Mouse (Mus musculus) liver, embryonic 12.5 days (tissue): ENCODE measurements at regions not wholly inside any gene's neighbourhood (a gene's known extent, or its start where the extent isn't known, plus 50 kb on each side); places are given as distances from the start of the nearest gene placed in this dataset.

Experiments used
- ATAC-seq: fragments of 200-750 bp; cut with Nextera tagmentation; 2 replicates; pipeline ENCODE4 v1.8.0; 2017; ENCODE audit warnings: moderate number of reproducible peaks, mild to moderate bottlenecking, moderate library complexity
- H3K27ac ChIP-seq: fragments of 300-500 bp; sonication (generic); 2 replicates; pipeline ENCODE4 v1.5.1; 2016; ENCODE audit warnings: mild to moderate bottlenecking
- H3K27me3 ChIP-seq: fragments of 300-500 bp; sonication (generic); replicated peaks from 2 replicates; pipeline ENCODE4 v1.6.1; 2016; ENCODE audit warnings: mild to moderate bottlenecking, moderate library complexity
- H3K36me3 ChIP-seq: fragments of 300-500 bp; sonication (generic); 2 replicates; pipeline ENCODE4 v1.6.1; 2016; ENCODE audit warnings: mild to moderate bottlenecking, moderate library complexity
- H3K4me1 ChIP-seq: fragments of 300-500 bp; sonication (generic); 2 replicates; pipeline ENCODE4 v1.6.1; 2016
- H3K4me2 ChIP-seq: fragments of 300-500 bp; sonication (generic); 2 replicates; pipeline ENCODE4 v1.6.1; 2016; ENCODE audit warnings: mild to moderate bottlenecking, moderate library complexity
- H3K4me3 ChIP-seq: fragments of 300-500 bp; sonication (generic); 2 replicates; pipeline ENCODE4 v1.5.1; 2016; ENCODE audit warnings: mild to moderate bottlenecking, moderate library complexity
- H3K9ac ChIP-seq: fragments of 300-500 bp; sonication (generic); 2 replicates; pipeline ENCODE4 v1.6.1; 2016; ENCODE audit warnings: mild to moderate bottlenecking, moderate library complexity
- H3K9me3 ChIP-seq: fragments of 300-500 bp; sonication (generic); replicated peaks from 2 replicates; pipeline ENCODE4 v1.6.1; 2016; ENCODE audit warnings: mild to moderate bottlenecking, moderate library complexity
- WGBS: fragments of 180-500 bp; shearing (Covaris S2); methylation state at CpG from one replicate; pipeline ENCODE4 v1.1.7; 2016; ENCODE audit not compliant: insufficient replicate concordance; 5-methylcytosine and 5-hydroxymethylcytosine counted together

DNA sequence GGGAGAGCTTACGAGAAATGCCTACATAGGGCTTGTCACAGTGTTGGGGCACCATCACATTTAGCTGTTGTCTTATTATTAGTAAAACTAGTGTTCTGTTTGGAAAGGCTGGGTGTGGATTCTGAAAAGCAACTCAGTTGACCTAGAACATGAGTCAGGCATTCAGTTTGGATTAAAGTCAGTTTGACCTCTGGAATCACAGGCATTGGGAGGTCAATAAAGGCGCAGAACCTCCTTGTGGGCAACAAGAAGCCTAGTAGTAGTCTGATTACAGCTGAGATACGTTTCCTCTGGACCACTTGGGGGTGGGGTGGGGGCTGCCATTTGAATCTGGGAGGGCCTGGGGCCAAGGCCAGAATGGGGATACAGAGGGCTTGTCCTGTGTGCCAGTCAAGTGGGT, 52.1 kb upstream of the Map3k1 start:
- no peak overlapping the region for H3K9ac ChIP-seq
- ATAC-seq, result no peak
- H3K27ac ChIP-seq, result no peak overlapping the region
- H3K4me2 ChIP-seq, result no peak overlapping the region
- no peak overlapping the region for H3K4me3 ChIP-seq
- H3K4me1 ChIP-seq, result no peaks in the 10 kb centered on the region
- H3K36me3 ChIP-seq, result no peaks in the 10 kb centered on the region
- no peaks in the 10 kb centered on the region for H3K27me3 ChIP-seq
- 67% methylated on average over 3 of the region's 3 CpGs for WGBS
- H3K9me3 ChIP-seq, result 0 out of 2 replicates have a peak, but pooled peaks cover 3% of the 10 kb centered on the region

DNA sequence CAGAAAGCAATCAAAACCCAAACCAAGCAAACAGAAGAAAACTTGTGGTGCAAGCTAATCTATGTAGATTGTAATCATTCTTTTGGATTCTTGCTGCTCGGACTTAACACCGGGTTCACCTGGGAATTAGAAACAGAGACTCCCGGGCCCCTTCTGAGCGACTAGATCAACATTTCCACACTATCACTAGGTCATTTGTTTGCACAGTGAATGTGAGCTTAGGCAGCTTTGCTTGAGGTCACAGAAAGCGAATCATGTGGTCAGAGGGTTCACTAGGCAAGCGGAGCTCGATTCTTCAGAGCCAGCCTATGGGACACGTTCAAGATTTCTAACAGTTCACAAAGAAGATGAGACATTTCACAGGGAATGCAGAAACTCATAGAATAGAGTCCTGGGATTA, 53.5 kb upstream of the Map3k1 start:
- Histone ChIP-seq H3K4me2 (no peak overlapping the region), H3K9me3 (peaks cover 3% of the 10 kb centered on the region; the same call in 1 of the 2 replicates), H3K27me3 (no peaks in the 10 kb centered on the region), H3K4me3 (no peak overlapping the region), H3K4me1 (peaks cover 4% of the 10 kb centered on the region), H3K36me3 (no peaks in the 10 kb centered on the region), H3K27ac (no peak overlapping the region), H3K9ac (no peak overlapping the region)
- ATAC-seq, result peak; percentile 47; the same call in 1 of the 2 replicates
- 68% methylated on average over 8 of the region's 8 CpGs for WGBS

DNA sequence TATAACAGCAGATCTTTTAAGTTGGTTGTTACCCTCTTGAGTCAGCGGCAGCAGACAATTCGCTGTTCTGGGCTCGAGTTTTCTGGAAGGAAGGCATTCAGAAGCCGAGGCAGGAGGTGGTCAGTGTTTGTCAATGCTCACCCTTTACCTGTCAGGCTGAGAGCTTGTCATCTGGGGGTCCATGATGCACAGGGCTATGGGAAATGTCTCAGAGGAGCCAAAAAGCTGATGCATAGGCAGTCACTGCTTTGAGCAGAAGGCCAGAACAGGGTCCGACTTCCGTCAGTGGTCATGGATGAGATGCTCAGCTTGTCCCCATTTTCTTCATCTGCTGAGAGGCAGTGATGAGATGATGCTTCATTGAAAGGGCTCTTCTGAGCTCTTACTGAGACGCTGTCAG, 57.2 kb upstream of the Map3k1 start:
- Histone ChIP-seq H3K9me3 (no peaks in the 10 kb centered on the region; the same call in 1 of the 2 replicates), H3K9ac (no peak overlapping the region), H3K4me1 (peaks cover 41% of the 10 kb centered on the region), H3K4me2 (no peak overlapping the region), H3K27me3 (peaks cover 16% of the 10 kb centered on the region), H3K27ac (no peak overlapping the region), H3K36me3 (no peaks in the 10 kb centered on the region), H3K4me3 (no peak overlapping the region)
- 89% methylated on average over 7 of the region's 7 CpGs for WGBS
- ATAC-seq, result no peak

DNA sequence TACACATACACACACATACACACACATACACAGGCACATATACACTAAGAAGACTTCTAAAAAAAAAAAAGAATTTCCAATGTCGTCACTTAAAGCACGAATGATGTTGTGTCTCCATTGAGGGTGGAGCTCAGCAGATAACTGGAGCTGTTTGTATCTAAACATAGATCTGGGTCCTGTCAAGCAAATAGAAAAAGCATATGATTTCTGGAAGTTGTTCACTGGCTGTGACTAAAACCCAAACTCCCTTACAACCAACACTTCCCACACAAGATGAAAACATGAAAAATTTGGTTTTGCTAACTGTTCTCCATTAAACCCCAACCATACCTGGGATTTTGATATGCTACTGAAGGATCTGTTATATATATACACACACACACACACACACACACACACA, 58.5 kb upstream of the Map3k1 start:
- H3K27ac ChIP-seq, result no peak overlapping the region
- H3K36me3 ChIP-seq, result no peaks in the 10 kb centered on the region
- H3K9me3 ChIP-seq, result no peaks in the 10 kb centered on the region; the same call in 1 of the 2 replicates
- 84% methylated on average over 2 of the region's 2 CpGs for WGBS
- no peak overlapping the region for H3K9ac ChIP-seq
- H3K27me3 ChIP-seq, result peaks cover 22% of the 10 kb centered on the region
- peaks cover 46% of the 10 kb centered on the region for H3K4me1 ChIP-seq
- 0 out of 2 replicates have a peak overlapping the region, but pooled peaks have one; percentile 40 for H3K4me3 ChIP-seq
- H3K4me2 ChIP-seq, result peak overlapping the region; percentile 65
- no peak for ATAC-seq

DNA sequence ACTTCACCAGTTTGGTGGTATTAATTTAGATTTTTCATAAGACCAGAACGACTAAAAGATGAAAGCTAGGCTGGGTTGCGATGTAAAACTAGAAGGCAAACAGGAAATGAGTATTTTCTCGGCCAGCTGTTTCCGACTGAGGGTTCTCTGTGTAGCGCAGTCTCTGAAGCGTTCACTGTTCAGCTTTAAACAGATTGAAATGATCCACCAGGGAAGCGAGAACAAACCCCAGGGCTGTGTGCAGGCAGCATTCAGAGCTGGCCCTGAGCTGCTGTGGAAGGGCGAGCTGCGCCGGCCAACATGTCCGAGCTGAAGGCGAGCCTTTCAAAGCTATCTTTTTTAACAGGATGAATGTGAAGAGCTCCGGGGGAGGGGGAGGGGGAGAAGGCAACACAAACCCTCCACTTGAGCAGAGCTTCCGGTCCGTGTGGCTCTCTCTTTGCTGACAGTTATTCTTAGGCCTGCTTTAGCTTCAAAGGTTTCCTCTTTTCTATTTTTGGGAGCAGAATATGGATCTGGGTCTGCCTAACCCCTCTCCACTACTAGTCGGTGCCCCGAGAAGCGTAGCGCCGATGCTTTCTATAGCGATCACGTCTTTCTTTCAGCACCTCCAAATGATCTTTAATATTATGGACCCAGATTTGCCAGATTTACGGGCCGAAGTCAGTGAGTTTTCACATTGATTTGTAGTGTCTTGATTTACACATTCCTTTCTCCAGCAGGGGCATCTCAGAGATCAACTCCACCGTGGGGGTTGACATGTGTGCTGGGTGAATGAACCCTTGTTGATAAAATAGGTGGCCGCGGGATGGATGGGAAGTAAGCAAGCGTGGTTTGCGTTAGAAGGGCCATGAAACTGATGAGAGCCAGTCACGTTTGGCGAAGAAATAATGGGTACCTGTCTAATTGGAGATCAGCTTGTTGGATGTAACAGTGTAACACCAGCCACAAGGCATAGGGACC, 59.3 kb upstream of the Map3k1 start:
- peak; percentile 53 for ATAC-seq
- no peaks in the 10 kb centered on the region for H3K36me3 ChIP-seq
- peak overlapping the region; percentile 48; the same call in 1 of the 2 replicates for H3K27ac ChIP-seq
- peak overlapping the region; percentile 40 for H3K4me3 ChIP-seq
- no peaks in the 10 kb centered on the region; the same call in 1 of the 2 replicates for H3K9me3 ChIP-seq
- peak overlapping the region; percentile 51 for H3K9ac ChIP-seq
- peak overlapping the region; percentile 65 for H3K4me2 ChIP-seq
- peaks cover 22% of the 10 kb centered on the region for H3K27me3 ChIP-seq
- WGBS, result 11% methylated on average over 31 of the region's 31 CpGs
- H3K4me1 ChIP-seq, result peaks cover 46% of the 10 kb centered on the region

DNA sequence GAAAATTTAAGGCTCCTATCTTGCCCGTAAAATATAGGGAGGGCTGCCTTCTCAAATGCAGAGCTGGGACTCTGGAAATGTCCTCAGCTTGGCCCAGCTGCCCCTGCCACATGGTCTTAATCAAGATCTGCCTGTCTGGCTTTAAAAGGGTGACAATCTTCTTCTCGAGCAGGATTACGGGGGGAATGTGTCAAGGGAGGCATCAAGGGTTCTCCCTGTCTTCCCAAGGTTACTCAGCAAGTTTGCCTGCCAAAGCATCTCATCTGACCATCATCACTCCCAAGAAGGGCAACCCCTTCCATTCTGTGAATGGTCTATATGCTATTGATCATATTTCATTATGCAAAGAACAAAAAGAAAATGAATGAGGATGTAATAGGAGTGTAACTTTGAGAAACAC, 60.2 kb upstream of the Map3k1 start:
- Histone ChIP-seq H3K9ac (no peak overlapping the region), H3K4me3 (no peak overlapping the region), H3K4me1 (peaks cover 54% of the 10 kb centered on the region), H3K27ac (no peak overlapping the region), H3K9me3 (no peaks in the 10 kb centered on the region; the same call in 1 of the 2 replicates), H3K27me3 (peaks cover 22% of the 10 kb centered on the region), H3K4me2 (no peak overlapping the region), H3K36me3 (no peaks in the 10 kb centered on the region)
- ATAC-seq, result no peak
- WGBS, result 44% methylated on average over 3 of the region's 3 CpGs

DNA sequence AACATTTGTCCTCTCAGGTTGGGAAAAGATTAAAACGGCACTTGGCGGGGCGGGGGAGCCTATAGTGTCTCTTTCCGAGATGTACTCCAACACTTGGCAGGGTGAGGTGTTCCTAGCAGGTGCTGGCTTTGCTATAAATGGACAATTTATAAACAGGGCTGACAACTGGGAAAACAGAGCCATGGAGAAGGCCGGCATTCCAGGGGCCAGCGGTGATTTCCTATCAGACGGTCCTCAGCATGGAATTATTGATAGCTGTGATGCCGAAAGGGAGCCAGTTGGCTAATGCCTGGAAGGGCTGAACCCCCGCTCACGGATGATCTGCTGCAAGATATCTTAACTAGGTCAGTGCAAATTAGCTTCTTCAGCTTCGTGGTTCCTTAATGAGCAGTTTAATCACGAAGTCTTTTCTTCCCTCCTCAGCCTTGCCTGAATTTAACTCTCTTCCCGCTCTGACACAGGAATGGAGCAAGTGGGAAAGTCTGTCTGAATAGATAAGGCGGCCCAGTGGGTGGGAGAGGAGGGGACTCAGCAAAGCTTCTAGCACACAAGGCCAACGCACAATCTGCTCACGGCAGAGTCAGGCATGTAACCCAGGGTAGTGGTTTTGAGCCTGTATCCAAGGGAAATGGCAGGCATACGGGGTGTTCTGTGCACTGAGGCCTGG, 61.1 kb upstream of the Map3k1 start:
- H3K4me2 ChIP-seq, result peak overlapping the region; percentile 43
- no peak overlapping the region for H3K4me3 ChIP-seq
- H3K36me3 ChIP-seq, result no peaks in the 10 kb centered on the region
- H3K9ac ChIP-seq, result no peak overlapping the region
- H3K27ac ChIP-seq, result no peak overlapping the region
- peak; percentile 81 for ATAC-seq
- peaks cover 22% of the 10 kb centered on the region for H3K27me3 ChIP-seq
- WGBS, result 22% methylated on average over 17 of the region's 17 CpGs
- H3K4me1 ChIP-seq, result peaks cover 57% of the 10 kb centered on the region
- no peaks in the 10 kb centered on the region; the same call in 1 of the 2 replicates for H3K9me3 ChIP-seq

DNA sequence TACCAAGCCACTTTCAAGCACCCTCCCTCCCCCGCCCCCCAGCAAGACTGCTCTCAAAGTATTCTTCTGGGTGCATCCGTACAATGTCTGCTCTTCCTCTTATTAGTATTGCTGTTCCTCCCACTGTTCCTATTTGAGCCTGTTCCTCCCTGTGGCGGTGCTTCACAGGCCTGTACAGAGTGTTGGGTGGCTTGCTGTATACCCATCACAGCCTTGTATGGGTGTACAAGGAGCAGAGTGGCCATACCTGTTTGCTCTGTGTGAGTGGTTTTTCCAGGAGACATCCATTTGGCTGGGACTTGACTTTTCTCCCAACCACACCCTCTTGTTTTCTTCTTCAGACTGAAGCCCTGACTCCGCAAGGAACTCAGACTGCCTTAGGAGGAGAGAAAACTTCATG, 61.7 kb upstream of the Map3k1 start:
- no peak overlapping the region for H3K9ac ChIP-seq
- 0 out of 2 replicates have a peak, but pooled peaks have one; percentile 7 for ATAC-seq
- peaks cover 57% of the 10 kb centered on the region for H3K4me1 ChIP-seq
- no peak overlapping the region for H3K27ac ChIP-seq
- peak overlapping the region; percentile 43 for H3K4me2 ChIP-seq
- H3K9me3 ChIP-seq, result no peaks in the 10 kb centered on the region; the same call in 1 of the 2 replicates
- no peaks in the 10 kb centered on the region for H3K36me3 ChIP-seq
- peaks cover 22% of the 10 kb centered on the region for H3K27me3 ChIP-seq
- 52% methylated on average over 4 of the region's 4 CpGs for WGBS
- H3K4me3 ChIP-seq, result no peak overlapping the region

DNA sequence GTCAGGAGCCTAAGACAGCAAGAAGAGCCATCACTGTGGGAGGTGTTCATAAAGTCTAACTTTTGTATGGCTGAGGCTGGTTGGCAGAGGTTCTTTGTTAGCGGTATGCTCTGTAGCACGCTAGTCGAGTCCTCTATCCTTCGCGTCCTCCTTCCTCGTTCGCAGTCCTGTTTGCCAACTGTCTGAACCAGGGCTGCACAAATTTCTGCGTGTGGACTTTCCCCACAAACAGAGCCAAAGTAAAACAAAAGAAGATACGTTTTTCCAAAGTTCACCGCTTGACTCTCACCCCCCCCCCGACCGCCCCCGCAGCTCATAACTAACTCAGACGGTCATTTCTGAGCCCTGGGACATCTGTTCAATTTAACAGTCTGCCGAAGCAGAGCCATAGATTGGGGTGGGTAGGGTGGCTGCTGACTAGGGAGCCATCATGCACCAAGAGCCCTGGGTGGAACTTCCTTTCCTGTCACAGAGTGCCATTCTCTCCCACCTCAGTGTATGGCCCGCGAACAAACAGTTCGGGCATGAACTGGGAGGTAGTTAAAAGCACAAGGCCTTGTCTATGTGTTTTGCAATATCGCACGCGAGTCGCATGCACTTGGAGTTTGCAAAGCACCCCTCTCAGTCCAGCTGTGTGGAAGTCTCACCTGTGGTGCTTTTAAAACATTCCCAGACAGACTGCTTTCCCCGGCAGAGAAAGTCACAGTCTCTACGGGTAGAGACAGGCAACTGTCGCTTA, 63.0 kb upstream of the Map3k1 start:
- Histone ChIP-seq H3K27ac (no peak overlapping the region), H3K4me1 (peaks cover 57% of the 10 kb centered on the region), H3K36me3 (no peaks in the 10 kb centered on the region), H3K4me2 (no peak overlapping the region), H3K9me3 (no peaks in the 10 kb centered on the region; the same call in 1 of the 2 replicates), H3K4me3 (no peak overlapping the region), H3K27me3 (peaks cover 22% of the 10 kb centered on the region), H3K9ac (no peak overlapping the region)
- ATAC-seq, result no peak
- WGBS, result 82% methylated on average over 25 of the region's 25 CpGs

DNA sequence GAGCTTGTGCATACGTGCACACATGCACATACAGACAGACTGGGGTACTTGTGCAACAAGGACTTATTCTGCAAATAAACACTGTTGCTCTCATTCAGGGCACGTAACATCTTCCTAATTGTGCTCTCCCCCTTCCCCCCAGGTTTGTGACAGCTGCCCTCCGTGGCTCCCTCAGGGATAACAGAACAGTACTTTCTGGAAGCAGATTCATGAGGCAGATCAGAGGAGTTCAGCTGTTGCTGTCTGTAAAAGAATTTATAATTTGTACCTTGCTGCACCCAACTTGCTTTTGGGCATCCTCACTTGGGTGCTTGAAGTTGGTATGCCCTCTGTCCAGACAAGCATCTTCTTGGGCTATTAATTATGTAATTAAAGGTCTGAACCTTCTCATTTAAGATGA, 65.5 kb upstream of the Map3k1 start:
- Histone ChIP-seq H3K27ac (no peak overlapping the region), H3K4me3 (no peak overlapping the region), H3K36me3 (no peaks in the 10 kb centered on the region), H3K27me3 (peaks cover 9% of the 10 kb centered on the region; the same call in 1 of the 2 replicates), H3K4me2 (no peak overlapping the region), H3K9me3 (no peaks in the 10 kb centered on the region), H3K9ac (no peak overlapping the region), H3K4me1 (peaks cover 33% of the 10 kb centered on the region)
- no peak for ATAC-seq
- WGBS, result 70% methylated on average over 3 of the region's 3 CpGs

DNA sequence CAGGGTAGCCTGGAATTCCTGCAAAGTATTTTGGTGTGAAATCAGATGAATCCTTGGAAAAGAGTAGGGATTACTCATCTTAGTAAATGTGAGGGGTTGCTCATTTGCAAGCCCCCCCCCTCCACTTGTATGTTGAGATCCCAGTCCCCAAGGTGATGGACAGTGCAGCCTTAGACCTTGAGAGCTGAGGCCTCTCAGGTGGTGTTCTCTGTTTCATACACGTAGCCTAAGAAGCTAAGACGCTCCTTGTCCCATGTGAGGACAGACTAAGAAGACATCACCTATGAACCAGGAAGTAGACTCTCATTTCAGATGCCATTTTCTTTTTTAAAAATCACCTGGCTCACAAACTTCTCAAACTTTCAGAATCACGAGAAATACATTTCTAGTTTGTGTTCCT, 67.6 kb upstream of the Map3k1 start:
- 77% methylated on average over 3 of the region's 3 CpGs for WGBS
- Histone ChIP-seq H3K4me3 (no peak overlapping the region), H3K4me1 (peaks cover 12% of the 10 kb centered on the region), H3K9me3 (no peaks in the 10 kb centered on the region), H3K27me3 (0 out of 2 replicates have a peak, but pooled peaks cover 7% of the 10 kb centered on the region), H3K4me2 (no peak overlapping the region), H3K27ac (no peak overlapping the region), H3K9ac (no peak overlapping the region), H3K36me3 (no peaks in the 10 kb centered on the region)
- no peak for ATAC-seq
